Mouse (Mus musculus): Measurements from ENCODE around the gene Theg.

DNA sequence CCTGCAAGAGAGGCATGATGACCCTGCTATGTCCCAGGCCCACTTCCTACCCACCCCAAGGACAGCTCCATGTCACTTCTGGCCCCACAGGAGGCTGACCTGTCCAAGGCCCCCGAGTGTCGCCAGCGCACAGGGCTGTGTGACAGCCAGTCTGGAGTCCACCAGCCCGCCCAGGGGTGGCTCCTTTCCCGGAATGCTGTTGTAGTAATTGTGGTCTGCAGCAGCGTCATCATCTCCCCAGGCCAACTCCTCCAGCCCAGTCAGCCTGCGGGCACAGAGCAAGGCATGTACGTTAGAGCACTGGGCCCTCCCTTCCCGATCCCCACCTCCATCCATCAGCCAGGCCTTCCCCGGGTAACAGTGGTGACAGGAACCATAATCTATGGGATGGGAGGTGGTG is 39.0 kb upstream of the Theg start:
- TF ChIP-seq POLR2A (IDR thresholded peaks at IDR 0.05; ENCODE audit: extremely low read depth, insufficient read depth, low read length) (no peak), CTCF (IDR thresholded peaks at IDR 0.05; ENCODE audit: extremely low read depth, insufficient read depth, low read length) (no peak)
